Mouse (Mus musculus) CH12.LX (cell line): ENCODE measurements around the gene Tmeff1. TPM values are rescaled to one million over a fixed set of nuclear protein-coding genes. Genes with fewer than 3 reads are reported as not detected.

Experiments
- DNase-seq: peaks from one replicate; pipeline ENCODE4 v3.0.0-alpha.2; 2013; ENCODE audit errors: extremely low read depth
- H3K27ac ChIP-seq: 2 replicates; pipeline ENCODE4 v1.5.1; 2012; ENCODE audit warnings: low read depth, mild to moderate bottlenecking, control low read depth, moderate library complexity; ENCODE audit not compliant: insufficient read depth
- H3K27me3 ChIP-seq: replicated peaks from 2 replicates; pipeline ENCODE3; 2012; ENCODE audit warnings: inconsistent platforms
- H3K36me3 ChIP-seq, 2 experiments: replicated peaks in 1 of 2; 2 replicates each; pipeline versions ENCODE3 to v1.6.1; 2012; ENCODE audit warnings: inconsistent platforms in 1 of 2, low read length in 1 of 2, mild to moderate bottlenecking in 1 of 2, mixed read lengths in 1 of 2, moderate library complexity in 1 of 2; ENCODE audit not compliant: control insufficient read depth in 1 of 2, insufficient read depth in 1 of 2
- H3K4me1 ChIP-seq, 2 experiments: 2 replicates each; pipeline ENCODE4 v1.6.1; 2012; ENCODE audit warnings: inconsistent platforms in 1 of 2, moderate library complexity in 1 of 2; ENCODE audit not compliant: insufficient read depth in 2 of 2, control insufficient read depth in 1 of 2
- H3K4me2 ChIP-seq: 2 replicates; pipeline ENCODE4 v1.6.1; 2012; ENCODE audit warnings: low read depth, mild to moderate bottlenecking, control low read depth; ENCODE audit not compliant: poor library complexity, insufficient read depth, severe bottlenecking
- H3K4me3 ChIP-seq, 3 experiments: fragments of 150-350 bp in 1 of 3; sonication (generic) in 1 of 3; replicated peaks in 1 of 3; 2 replicates each; pipeline versions ENCODE3 to v1.5.1; 2011 to 2012; ENCODE audit warnings: low read depth in 2 of 3, low read length in 2 of 3, mild to moderate bottlenecking in 2 of 3, moderate library complexity in 2 of 3, control low read depth in 1 of 3, improper control_type of control experiment in 1 of 3, inconsistent platforms in 1 of 3, mixed read lengths in 1 of 3; ENCODE audit not compliant: poor library complexity in 1 of 3
- H3K79me2 ChIP-seq: replicated peaks from 2 replicates; pipeline ENCODE4 v1.6.1; 2012; ENCODE audit warnings: mild to moderate bottlenecking, moderate library complexity; ENCODE audit not compliant: control insufficient read depth, poor library complexity, insufficient read depth, severe bottlenecking; ENCODE audit errors: extremely low read depth
- H3K9ac ChIP-seq: 2 replicates; pipeline ENCODE4 v1.6.1; 2012; ENCODE audit warnings: low read depth, mild to moderate bottlenecking, control low read depth, moderate library complexity; ENCODE audit not compliant: insufficient read depth
- H3K9me3 ChIP-seq: replicated peaks from 2 replicates; pipeline ENCODE3; 2012; ENCODE audit warnings: low read length, inconsistent platforms, mixed read lengths
- CHD1 ChIP-seq: IDR thresholded peaks from 2 replicates; pipeline ENCODE4 v1.6.1; 2012; ENCODE audit warnings: low read depth, low read length, improper control_type of control experiment, inconsistent platforms
- CHD2 ChIP-seq: IDR thresholded peaks from 2 replicates; pipeline ENCODE4 v1.6.1; 2011; ENCODE audit warnings: low read length, improper control_type of control experiment
- E2F4 ChIP-seq: IDR thresholded peaks from 2 replicates; pipeline ENCODE4 v1.6.1; 2011; ENCODE audit warnings: low read depth, low read length, improper control_type of control experiment; ENCODE audit not compliant: insufficient replicate concordance
- EP300 ChIP-seq: IDR thresholded peaks from 2 replicates; pipeline ENCODE4 v1.6.1; 2011; ENCODE audit warnings: low read length, improper control_type of control experiment
- GABPA ChIP-seq: IDR thresholded peaks from 2 replicates; pipeline ENCODE4 v1.6.1; 2012; ENCODE audit warnings: low read depth, low read length, improper control_type of control experiment, inconsistent platforms; ENCODE audit not compliant: insufficient replicate concordance
- IRF4 ChIP-seq: IDR thresholded peaks from 2 replicates; pipeline ENCODE4 v1.6.1; 2014; ENCODE audit warnings: low read depth, mild to moderate bottlenecking, inconsistent platforms, low read length, improper control_type of control experiment
- KAT2A ChIP-seq: IDR thresholded peaks from 2 replicates; pipeline ENCODE4 v1.6.1; 2012; ENCODE audit warnings: low read length, improper control_type of control experiment, inconsistent platforms; ENCODE audit not compliant: insufficient replicate concordance
- MAFK ChIP-seq: IDR thresholded peaks from 2 replicates; pipeline ENCODE4 v1.6.1; 2011; ENCODE audit warnings: low read length, improper control_type of control experiment; ENCODE audit not compliant: insufficient replicate concordance
- MEF2A ChIP-seq: IDR thresholded peaks from 2 replicates; pipeline ENCODE4 v1.6.1; 2014; ENCODE audit warnings: low read depth, mild to moderate bottlenecking, inconsistent platforms, low read length, improper control_type of control experiment, borderline replicate concordance
- MXI1 ChIP-seq: IDR thresholded peaks from 2 replicates; pipeline ENCODE4 v1.6.1; 2011; ENCODE audit warnings: mild to moderate bottlenecking, low read depth, low read length, improper control_type of control experiment
- NRF1 ChIP-seq: IDR thresholded peaks from 2 replicates; pipeline ENCODE4 v1.6.1; 2014; ENCODE audit warnings: low read depth, mild to moderate bottlenecking, inconsistent platforms, low read length, improper control_type of control experiment, moderate library complexity
- POLR2AphosphoS2 ChIP-seq: IDR thresholded peaks from 2 replicates; pipeline ENCODE4 v1.6.1; 2011; ENCODE audit warnings: low read depth, low read length, improper control_type of control experiment
- RCOR1 ChIP-seq: conservative IDR thresholded peaks from 2 replicates; pipeline ENCODE4 v1.6.1; 2012; ENCODE audit warnings: low read depth, mild to moderate bottlenecking, inconsistent platforms, low read length, improper control_type of control experiment
- SIN3A ChIP-seq: IDR thresholded peaks from 2 replicates; pipeline ENCODE4 v1.6.1; 2012; ENCODE audit warnings: low read length, improper control_type of control experiment, inconsistent platforms
- SMC3 ChIP-seq: IDR thresholded peaks from 2 replicates; pipeline ENCODE4 v1.6.1; 2011; ENCODE audit warnings: low read depth, low read length, improper control_type of control experiment
- TBP ChIP-seq: conservative IDR thresholded peaks from 2 replicates; pipeline ENCODE4 v1.6.1; 2011; ENCODE audit warnings: low read depth, low read length, improper control_type of control experiment
- UBTF ChIP-seq: IDR thresholded peaks from 2 replicates; pipeline ENCODE4 v1.6.1; 2012; ENCODE audit warnings: low read depth, mild to moderate bottlenecking, inconsistent platforms, low read length, improper control_type of control experiment, moderate library complexity
- USF1 ChIP-seq: IDR thresholded peaks from 2 replicates; pipeline ENCODE4 v1.6.1; 2014; ENCODE audit warnings: low read depth, mild to moderate bottlenecking, inconsistent platforms, low read length, improper control_type of control experiment
- ZNF384 ChIP-seq: IDR thresholded peaks from 2 replicates; pipeline ENCODE4 v1.6.1; 2012; ENCODE audit warnings: low read depth, low read length, improper control_type of control experiment, inconsistent platforms
- dilution Hi-C: fragments of 300-500 bp; cut with MboI; formaldehyde crosslinking; loops from 2 replicates; pipeline ENCODE4 v1.14.3; 2020; ENCODE audit warnings: low sequenced_read_pairs; ENCODE audit not compliant: extremely low pct_unique_long_range_greater_than_20kb, extremely low pct_ligation_motif_present
- in situ Hi-C: fragments of 300-500 bp; cut with MboI; formaldehyde crosslinking; loops from 3 replicates; pipeline ENCODE4 v1.14.3; 2019; ENCODE audit warnings: low sequenced_read_pairs, low pct_ligation_motif_present, low pct_unique_long_range_greater_than_20kb, mixed read lengths
- polyA plus RNA-seq: library from polyadenylated mRNA; unstranded; fragments of >175 nt; gene quantifications from 2 replicates; pipeline ENCODE4 v1.2.1, GENCODE M21; 2012; ENCODE audit warnings: low read depth; ENCODE audit not compliant: insufficient read length
- total RNA-seq, 2 experiments: library from RNA; depleted of rRNA; stranded (reverse); fragments of 300-350 nt in 1 of 2; fragments of >200 nt in 1 of 2; gene quantifications; 2 replicates each; pipeline ENCODE4 v1.2.3; 2012 to 2014

Tmeff1 gene
- total and polyA plus RNA-seq, 3 experiments, result 23.3 to 32.4 (median 29.6) TPM

- DNase-seq, result peak; percentile 29
- H3K27ac ChIP-seq, result peak overlapping the region; percentile 82
- H3K4me1 ChIP-seq, result peaks cover 14 to 50% of the 10 kb centered on the region in 2 experiments
- peak overlapping the region; percentile 83 for H3K4me2 ChIP-seq
- peak overlapping the region; percentile 73 for H3K9ac ChIP-seq
- H3K9me3 ChIP-seq, result no peaks in the 10 kb centered on the region
- dilution Hi-C loops, result no loop called here
- peak; percentile 20; the same call in 1 of the 2 replicates for TF ChIP-seq IRF4
- no peak for TF ChIP-seq SIN3A
- peak; percentile 80 for TF ChIP-seq ZNF384
- TF ChIP-seq EP300, result 0 out of 2 replicates have a peak, but pooled peaks have one; percentile 14
- TF ChIP-seq NRF1, result no peak
- 0 out of 2 replicates have a peak, but pooled peaks have one; percentile 22 for TF ChIP-seq UBTF
- TF ChIP-seq USF1, result no peak
- peak; percentile 52; the same call in 1 of the 2 replicates for TF ChIP-seq E2F4
- TF ChIP-seq CHD2, result no peak
- TF ChIP-seq, all 38 proteins: peak for 5
- Histone ChIP-seq H3K4me3 (peak overlapping the region; percentile 32 to 50 (median 42)), H3K79me2 (0 out of 2 replicates have a peak, but pooled peaks cover 2% of the 10 kb centered on the region), H3K27me3 (no peaks in the 10 kb centered on the region), H3K36me3 (no peaks in the 10 kb centered on the region)
- in situ Hi-C loops, result no loop called here
Observed at GRCm38 (mm10) chr4:48592844-48593243, 7.9 kb downstream of the Tmeff1 start.

GRCm38 (mm10) chr4:48596111-48596510, 11.1 kb downstream of the Tmeff1 start:
- Histone ChIP-seq H3K4me3 (no peak overlapping the region), H3K27me3 (no peaks in the 10 kb centered on the region), H3K36me3 (no peaks in the 10 kb centered on the region), H3K4me1 (peaks cover 14 to 27% of the 10 kb centered on the region in 2 experiments), H3K9ac (no peak overlapping the region), H3K9me3 (no peaks in the 10 kb centered on the region), H3K79me2 (0 out of 2 replicates have a peak, but pooled peaks cover 6% of the 10 kb centered on the region), H3K27ac (no peak overlapping the region), H3K4me2 (no peak overlapping the region)
- DNase-seq, result no peak
- dilution Hi-C loops, result no loop called here
- in situ Hi-C loops, result no loop called here
- TF ChIP-seq SIN3A (no peak), RCOR1 (no peak), SMC3 (no peak), UBTF (no peak), MXI1 (no peak), CHD1 (no peak), MEF2A (no peak), MAFK (no peak), POLR2AphosphoS2 (no peak), TBP (no peak), KAT2A (no peak), IRF4 (no peak), GABPA (no peak), USF1 (no peak), CHD2 (no peak)
